Mouse (Mus musculus) brain, embryonic 14.5 days (tissue): ENCODE data around the gene Zfp609.

Source experiments
- CTCF ChIP-seq: fragments of 200-500 bp; IDR thresholded peaks from 2 replicates; pipeline ENCODE4 v1.5.1; 2012; ENCODE audit warnings: inconsistent platforms, mild to moderate bottlenecking, moderate library complexity, borderline replicate concordance; ENCODE audit not compliant: insufficient read depth, insufficient read length; ENCODE audit errors: extremely low read depth
- POLR2A ChIP-seq: fragments of 200-500 bp; IDR thresholded peaks from 2 replicates; pipeline ENCODE4 v1.6.1; 2012; ENCODE audit warnings: mild to moderate bottlenecking, inconsistent platforms, borderline replicate concordance; ENCODE audit not compliant: poor library complexity, insufficient read depth, insufficient read length, severe bottlenecking; ENCODE audit errors: extremely low read depth

DNA sequence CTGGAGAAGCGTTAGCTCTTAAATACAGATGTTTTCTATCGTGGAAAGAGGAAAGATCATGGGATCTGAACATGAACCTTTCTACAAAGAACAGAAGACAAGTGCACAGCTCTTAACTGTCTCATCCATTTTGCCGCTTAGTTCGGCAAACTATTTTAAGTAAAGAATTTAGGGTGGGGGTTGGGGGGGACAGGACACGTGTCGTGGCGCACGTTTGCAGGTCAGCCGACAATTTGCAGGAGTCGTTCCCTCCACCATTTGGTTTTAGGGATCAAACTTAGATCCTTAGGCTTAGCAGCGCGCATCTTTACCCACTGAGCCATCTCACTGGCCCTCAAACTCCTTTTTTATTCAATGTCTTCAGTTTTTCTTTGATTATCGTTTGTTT is 646 bp upstream of the Zfp609 start:
- TF ChIP-seq POLR2A (no peak), CTCF (no peak)
